Mouse (Mus musculus) ES-E14 (cell line): ENCODE measurements around the gene Slc7a11. TPM values are rescaled to one million over a fixed set of nuclear protein-coding genes. Genes with fewer than 3 reads are reported as not detected.

Source experiments
- DNase-seq: peaks from one replicate; pipeline ENCODE4 v3.0.0-alpha.2; 2013; ENCODE audit warnings: low read depth, low spot score
- H3K27ac ChIP-seq: 2 replicates; pipeline ENCODE4 v1.5.1; 2012; ENCODE audit warnings: low read depth, mild to moderate bottlenecking, low read length, moderate library complexity, mixed read lengths; ENCODE audit not compliant: poor library complexity, insufficient read depth, severe bottlenecking
- H3K36me3 ChIP-seq: 2 replicates; pipeline ENCODE4 v1.6.1; 2012; ENCODE audit warnings: mild to moderate bottlenecking, low read length, moderate library complexity, mixed read lengths; ENCODE audit not compliant: control insufficient read depth, poor library complexity, insufficient read depth, severe bottlenecking
- H3K4me1 ChIP-seq, 2 experiments: fragments of 150-350 bp in 1 of 2; sonication (generic) in 1 of 2; 2 replicates each; pipeline ENCODE4 v1.6.1; 2012; ENCODE audit warnings: low read length in 2 of 2, mild to moderate bottlenecking in 1 of 2, mixed read lengths in 1 of 2; ENCODE audit not compliant: control insufficient read depth in 2 of 2, insufficient read depth in 2 of 2, poor library complexity in 1 of 2
- H3K4me3 ChIP-seq, 2 experiments: fragments of 150-350 bp in 1 of 2; sonication (generic) in 1 of 2; 2 replicates each; pipeline ENCODE4 v1.5.1; 2012; ENCODE audit warnings: low read length in 2 of 2, low read depth in 1 of 2, mild to moderate bottlenecking in 1 of 2, mixed read lengths in 1 of 2; ENCODE audit not compliant: insufficient read depth in 1 of 2, poor library complexity in 1 of 2, severe bottlenecking in 1 of 2
- H3K9ac ChIP-seq: 2 replicates; pipeline ENCODE4 v1.6.1; 2012; ENCODE audit warnings: low read depth, mild to moderate bottlenecking, low read length, mixed read lengths; ENCODE audit not compliant: poor library complexity, insufficient read depth, severe bottlenecking
- H3K9me3 ChIP-seq: fragments of 150-350 bp; sonication (generic); 2 replicates; pipeline ENCODE4 v1.6.1; 2012; ENCODE audit warnings: low read depth, mild to moderate bottlenecking, low read length; ENCODE audit not compliant: control insufficient read depth, insufficient read depth
- CHD2 ChIP-seq: IDR thresholded peaks from 2 replicates; pipeline ENCODE4 v1.6.1; 2014; ENCODE audit warnings: mild to moderate bottlenecking, low read depth, low read length, inconsistent platforms
- HCFC1 ChIP-seq: IDR thresholded peaks from 2 replicates; pipeline ENCODE4 v1.6.1; 2012; ENCODE audit warnings: low read length, inconsistent platforms, borderline replicate concordance; ENCODE audit not compliant: insufficient read depth
- MAFK ChIP-seq: IDR thresholded peaks from 2 replicates; pipeline ENCODE4 v1.6.1; 2014; ENCODE audit warnings: mild to moderate bottlenecking, low read depth, low read length, inconsistent platforms; ENCODE audit not compliant: insufficient read depth
- ZC3H11A ChIP-seq: IDR thresholded peaks from 2 replicates; pipeline ENCODE4 v1.6.1; 2012; ENCODE audit warnings: low read depth, mild to moderate bottlenecking, inconsistent platforms, low read length, borderline replicate concordance
- ZNF384 ChIP-seq: IDR thresholded peaks from 2 replicates; pipeline ENCODE4 v1.6.1; 2012; ENCODE audit warnings: low read depth, low read length, inconsistent platforms
- in situ Hi-C, 2 experiments: fragments of 600-800 bp; cut with MboI; formaldehyde crosslinking; loops; one replicate each; pipeline ENCODE4 v1.15.1; 2025; ENCODE audit warnings: low sequenced_read_pairs in 2 of 2, inconsistent platforms in 1 of 2; ENCODE audit not compliant: unreplicated experiment in 2 of 2
- total RNA-seq: library from RNA; depleted of rRNA; stranded (reverse); fragments of 300-350 nt; gene quantifications from 2 replicates; pipeline ENCODE4 v1.2.3, GENCODE M21; 2012

The Slc7a11 gene
- total RNA-seq, 1 experiment: 2.1 TPM

- H3K4me3 ChIP-seq: no peak overlapping the region
- peaks cover 3 to 6% of the 10 kb centered on the region in 2 experiments; a peak in 2 of 4 replicates for H3K4me1 ChIP-seq
- no peaks in the 10 kb centered on the region for H3K36me3 ChIP-seq
- no peak overlapping the region for H3K27ac ChIP-seq
- TF ChIP-seq CHD2 (no peak), ZNF384 (peak; percentile 48; the same call in 1 of the 2 replicates), HCFC1 (no peak)
- no peak for DNase-seq
- in situ Hi-C loops: no loop called here
- no peak overlapping the region for H3K9ac ChIP-seq
- no peaks in the 10 kb centered on the region for H3K9me3 ChIP-seq
Measured at GRCm38 (mm10) chr3:50442341-50443292, 797 bp downstream of the Slc7a11 start.

- H3K9me3 ChIP-seq: no peaks in the 10 kb centered on the region
- in situ Hi-C loops: no loop called here
- H3K4me1 ChIP-seq: peaks cover 3 to 6% of the 10 kb centered on the region in 2 experiments; a peak in 2 of 4 replicates
- H3K9ac ChIP-seq: no peak overlapping the region
- H3K36me3 ChIP-seq: no peaks in the 10 kb centered on the region
- no peak overlapping the region for H3K27ac ChIP-seq
- TF ChIP-seq ZC3H11A (no peak), CHD2 (no peak), HCFC1 (no peak), MAFK (no peak), ZNF384 (no peak)
- DNase-seq: no peak
- no peak overlapping the region for H3K4me3 ChIP-seq
Measured at GRCm38 (mm10) chr3:50441330-50441729, 2.1 kb downstream of the Slc7a11 start.

- Histone ChIP-seq H3K9me3 (no peaks in the 10 kb centered on the region), H3K9ac (no peak overlapping the region), H3K36me3 (no peaks in the 10 kb centered on the region), H3K27ac (no peak overlapping the region), H3K4me3 (no peak overlapping the region), H3K4me1 (peaks cover 3 to 6% of the 10 kb centered on the region in 2 experiments; a peak in 2 of 4 replicates)
- in situ Hi-C loops: no loop called here
- DNase-seq: no peak
- TF ChIP-seq ZNF384 (no peak), CHD2 (no peak), ZC3H11A (no peak), MAFK (no peak), HCFC1 (no peak)
Measured at GRCm38 (mm10) chr3:50440409-50440808, 3.0 kb downstream of the Slc7a11 start.

GRCm38 (mm10) chr3:50439429-50439828 is 4.0 kb downstream of the Slc7a11 start:
- no peak overlapping the region for H3K9ac ChIP-seq
- no peak for TF ChIP-seq ZC3H11A
- TF ChIP-seq HCFC1: no peak
- TF ChIP-seq MAFK: peak; percentile 77; the same call in 1 of the 2 replicates
- no peaks in the 10 kb centered on the region for H3K9me3 ChIP-seq
- in situ Hi-C loops: no loop called here
- no peak for DNase-seq
- peaks cover 3 to 6% of the 10 kb centered on the region in 2 experiments; a peak in 2 of 4 replicates for H3K4me1 ChIP-seq
- H3K4me3 ChIP-seq: no peak overlapping the region
- no peaks in the 10 kb centered on the region for H3K36me3 ChIP-seq
- H3K27ac ChIP-seq: no peak overlapping the region
